Mouse (Mus musculus): ENCODE data around the gene Sema3e. TPM values are rescaled to one million over a fixed set of nuclear protein-coding genes. Genes with fewer than 3 reads are reported as not detected.
A peak's percentile ranks its signal among the peaks of the same experiment; 100 is the strongest.

The Sema3e gene
- total RNA-seq, 4 experiments from 2014 or later = 0.19 to 0.32 (median 0.23) TPM

DNA sequence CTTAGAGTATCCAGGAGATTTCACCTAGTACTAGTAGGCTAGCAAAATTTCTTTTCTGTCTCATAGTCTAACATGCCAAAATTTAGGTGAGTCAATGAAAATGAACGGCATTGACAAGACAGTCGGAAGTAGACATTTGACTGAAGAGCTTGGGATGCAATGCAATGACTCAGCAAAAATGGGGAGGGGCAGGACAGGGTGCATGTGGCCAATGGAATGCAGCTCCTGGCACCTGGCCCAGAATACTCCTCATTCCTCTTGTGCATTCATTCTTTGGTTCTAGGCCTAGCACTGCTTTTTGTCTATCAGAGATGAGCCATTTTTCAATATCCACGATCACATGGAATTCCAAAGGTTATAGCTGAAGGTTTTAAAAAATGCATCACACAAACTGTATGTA lies 48.1 kb downstream of the Sema3e start:
- peak; percentile 17 for DNase-seq (ENCODE audit: low spot score)

DNA sequence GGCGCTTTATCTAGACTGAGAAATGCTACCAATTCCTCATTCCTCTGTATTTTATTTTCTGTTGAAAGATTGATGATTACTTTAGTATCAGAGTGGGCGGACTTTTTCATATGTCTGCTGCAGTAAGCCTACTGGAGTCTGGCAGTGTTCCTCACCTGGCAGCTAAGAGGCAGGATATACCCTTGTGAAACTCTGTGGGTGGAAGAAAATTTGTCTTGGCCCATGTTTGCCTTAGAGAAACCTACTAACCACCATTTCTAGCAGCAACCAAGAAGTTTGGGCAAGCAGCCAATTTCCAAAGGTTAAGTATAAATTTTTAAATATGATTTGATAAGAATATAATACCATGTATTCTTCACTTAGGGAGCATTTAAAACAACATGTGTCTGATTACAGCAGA lies 63.0 kb downstream of the Sema3e start:
- DNase-seq (ENCODE audit: low spot score) = no peak

DNA sequence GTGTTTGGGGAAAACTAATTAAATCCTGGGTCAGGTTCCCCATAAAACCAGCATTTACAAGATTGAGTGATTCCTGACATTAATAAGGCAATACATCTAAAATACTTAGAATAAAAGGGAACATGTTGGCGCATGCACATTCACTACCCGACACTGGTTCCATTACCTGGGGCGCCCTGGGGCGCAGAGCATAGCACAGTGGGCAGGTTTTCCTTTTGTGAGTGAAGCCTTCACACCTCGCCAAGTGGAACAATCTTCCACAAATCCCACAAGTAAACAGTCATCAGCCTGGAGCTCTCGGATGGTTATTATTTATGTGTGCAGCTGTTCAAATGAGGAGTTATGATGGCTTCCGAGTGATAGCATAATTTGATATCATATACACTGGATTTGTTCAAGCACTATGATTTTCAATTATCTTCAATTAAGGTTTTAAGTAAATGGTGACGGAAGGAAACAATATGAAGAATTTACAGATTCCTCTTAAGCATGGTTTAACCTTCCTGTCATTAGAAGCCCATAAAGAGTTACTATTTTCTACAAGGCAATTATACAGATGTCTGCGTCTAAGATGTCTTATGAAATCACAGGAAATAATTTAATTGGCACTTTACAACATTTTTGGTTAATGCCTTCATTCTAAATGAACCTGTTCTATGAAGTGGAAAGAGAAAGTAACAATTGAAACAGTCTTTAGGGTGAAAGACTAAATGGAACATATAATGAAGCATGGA lies 65.0 kb downstream of the Sema3e start:
- DNase-seq (ENCODE audit: low spot score) = no peak

GRCm38 (mm10) chr5:14090609-14090969 lies 65.5 kb downstream of the Sema3e start:
- no peak for DNase-seq (ENCODE audit: low spot score)

DNA sequence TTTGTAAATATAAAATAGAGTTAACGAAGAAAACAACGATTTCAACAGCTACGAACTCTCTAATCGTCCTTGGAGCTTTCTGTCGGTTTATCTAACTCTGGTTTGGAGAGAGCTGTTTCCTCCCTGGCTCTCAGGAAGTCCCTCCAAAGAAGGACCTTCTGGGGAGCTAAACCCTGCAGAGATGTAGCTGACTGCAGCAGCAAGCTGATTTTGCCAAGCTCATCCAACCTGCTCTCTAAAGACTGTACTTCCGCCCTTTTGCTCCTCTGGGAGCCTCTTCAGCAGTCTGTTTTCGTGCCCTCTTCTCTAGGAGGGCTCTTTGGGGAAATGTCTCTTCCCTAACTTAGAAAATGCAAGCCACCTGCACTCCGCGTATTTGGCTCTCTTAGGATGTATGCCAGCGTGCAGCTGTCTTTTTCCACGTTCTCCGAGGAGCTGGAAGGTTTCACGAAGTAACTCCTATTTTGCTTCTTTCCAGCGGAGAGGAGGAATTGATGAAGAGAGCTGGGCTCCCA lies 67.2 kb downstream of the Sema3e start:
- DNase-seq (ENCODE audit: low spot score) = no peak

DNA sequence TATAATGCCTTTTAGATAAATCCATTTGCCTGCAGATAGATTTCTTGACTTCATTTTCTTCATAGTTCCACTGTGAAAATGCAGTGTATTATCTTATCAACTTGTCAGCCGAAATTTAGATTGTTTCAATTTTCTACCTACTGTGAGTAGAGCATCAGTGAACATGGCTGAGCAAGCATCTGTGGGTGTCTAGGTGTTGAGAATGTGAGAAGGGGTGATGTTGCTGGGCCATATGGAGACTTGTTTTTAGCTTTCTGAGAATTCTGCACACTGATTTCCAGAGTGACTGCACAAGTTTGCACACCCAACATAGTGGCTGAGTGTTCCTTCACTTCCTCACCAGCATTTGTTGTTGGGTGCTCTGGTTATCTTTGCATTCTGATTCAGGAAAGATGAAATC lies 71.1 kb downstream of the Sema3e start:
- no peak for DNase-seq (ENCODE audit: low spot score)

GRCm38 (mm10) chr5:14098677-14099076 lies 73.6 kb downstream of the Sema3e start:
- no peak for DNase-seq (ENCODE audit: low spot score)

GRCm38 (mm10) chr5:14107365-14107764 lies 82.3 kb downstream of the Sema3e start:
- no peak for DNase-seq (ENCODE audit: low spot score)

DNA sequence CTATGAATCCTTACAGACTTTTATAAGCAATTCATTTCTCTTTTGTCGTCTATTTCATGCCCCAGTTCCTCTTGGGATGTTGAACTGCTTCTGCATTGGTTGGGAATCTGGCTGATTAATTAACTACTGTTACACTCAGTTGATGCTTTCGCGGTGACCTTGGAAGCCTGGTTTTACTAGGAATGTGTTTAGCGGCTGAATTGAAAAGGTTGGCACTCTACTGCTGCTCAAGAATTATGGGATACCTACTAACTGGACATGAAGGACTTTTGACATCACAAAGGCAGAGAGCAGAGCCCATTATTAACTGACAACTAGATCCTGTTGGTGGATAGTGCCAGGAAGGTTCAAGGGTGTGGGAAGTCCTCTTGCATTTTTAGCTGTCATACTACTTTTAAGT lies 83.9 kb downstream of the Sema3e start:
- DNase-seq (ENCODE audit: low spot score) = no peak

- no peak for DNase-seq (ENCODE audit: low spot score)
These were observed 86.3 kb downstream of the Sema3e start for GRCm38 (mm10) chr5:14111401-14111800.

DNA sequence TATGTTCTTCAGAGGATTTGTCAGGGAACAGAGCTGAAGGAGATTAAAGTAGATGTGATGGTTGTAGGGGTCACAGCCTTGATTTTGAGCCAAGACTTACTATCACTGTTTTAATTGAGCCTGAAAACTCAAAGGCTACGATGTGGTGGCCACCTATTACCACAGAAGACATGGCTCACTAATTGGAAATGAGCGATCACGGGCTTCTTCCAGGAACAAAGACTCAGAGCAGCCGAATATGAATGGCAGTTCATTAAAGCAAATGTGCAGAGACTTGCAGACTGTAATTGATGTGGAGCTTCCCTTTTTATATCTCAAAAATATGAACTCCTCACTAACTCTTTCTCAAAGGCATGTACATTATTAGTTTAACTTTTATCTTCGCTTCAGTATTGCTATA lies 96.8 kb downstream of the Sema3e start:
- DNase-seq (ENCODE audit: low spot score) = no peak

GRCm38 (mm10) chr5:14126591-14126990 lies 101.5 kb downstream of the Sema3e start:
- no peak for DNase-seq (ENCODE audit: low spot score)

GRCm38 (mm10) chr5:14135929-14136328 lies 110.9 kb downstream of the Sema3e start:
- no peak for DNase-seq (ENCODE audit: low spot score)

GRCm38 (mm10) chr5:14138725-14139124 lies 113.6 kb downstream of the Sema3e start:
- no peak for DNase-seq (ENCODE audit: low spot score)

GRCm38 (mm10) chr5:14162579-14162978 lies 137.5 kb downstream of the Sema3e start:
- DNase-seq (ENCODE audit: low spot score) = no peak

DNA sequence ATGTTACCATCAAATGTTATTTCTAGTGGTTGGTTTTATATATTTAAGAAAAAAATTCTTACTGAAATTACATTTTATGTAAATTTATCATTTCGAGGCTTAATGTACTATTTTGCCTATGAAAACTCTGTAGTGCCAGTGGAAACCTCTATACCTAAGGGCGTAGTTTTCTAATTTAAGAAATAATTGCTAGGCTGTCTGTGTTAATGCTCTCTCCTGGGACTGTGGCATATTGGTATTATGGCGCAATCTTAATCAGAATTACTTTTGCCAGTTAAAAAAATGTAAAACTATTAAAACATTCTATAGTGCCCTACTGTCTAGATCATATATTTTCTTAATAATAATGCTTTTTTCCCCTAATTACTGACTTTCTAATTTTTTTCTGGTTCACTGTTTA lies 138.2 kb downstream of the Sema3e start:
- DNase-seq (ENCODE audit: low spot score) = no peak

DNA sequence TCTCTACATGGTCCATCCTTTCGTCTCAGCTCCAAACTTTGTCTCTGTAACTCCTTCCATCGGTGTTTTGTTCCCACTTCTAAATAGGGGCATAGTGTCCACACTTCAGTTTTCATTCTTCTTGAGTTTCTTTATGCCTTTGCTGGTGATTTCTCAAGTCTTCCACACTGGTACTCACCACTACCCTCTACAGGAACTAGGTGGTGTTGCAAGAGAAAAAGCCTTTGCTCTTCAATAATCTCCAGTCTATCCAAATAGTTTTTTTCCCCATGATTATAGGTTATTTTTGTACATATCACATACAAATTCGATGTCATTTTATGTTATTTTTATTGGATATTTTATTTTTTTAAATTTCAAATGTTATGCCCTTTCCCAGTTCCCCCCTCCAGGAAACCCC lies 142.7 kb downstream of the Sema3e start:
- DNase-seq (ENCODE audit: low spot score) = no peak

GRCm38 (mm10) chr5:14173355-14174183 lies 148.5 kb downstream of the Sema3e start:
- DNase-seq (ENCODE audit: low spot score) = no peak

GRCm38 (mm10) chr5:14180571-14180970 lies 155.5 kb downstream of the Sema3e start:
- no peak for DNase-seq (ENCODE audit: low spot score)

- no peak for DNase-seq (ENCODE audit: low spot score)
These were observed 157.1 kb downstream of the Sema3e start for GRCm38 (mm10) chr5:14182156-14182555.

DNA sequence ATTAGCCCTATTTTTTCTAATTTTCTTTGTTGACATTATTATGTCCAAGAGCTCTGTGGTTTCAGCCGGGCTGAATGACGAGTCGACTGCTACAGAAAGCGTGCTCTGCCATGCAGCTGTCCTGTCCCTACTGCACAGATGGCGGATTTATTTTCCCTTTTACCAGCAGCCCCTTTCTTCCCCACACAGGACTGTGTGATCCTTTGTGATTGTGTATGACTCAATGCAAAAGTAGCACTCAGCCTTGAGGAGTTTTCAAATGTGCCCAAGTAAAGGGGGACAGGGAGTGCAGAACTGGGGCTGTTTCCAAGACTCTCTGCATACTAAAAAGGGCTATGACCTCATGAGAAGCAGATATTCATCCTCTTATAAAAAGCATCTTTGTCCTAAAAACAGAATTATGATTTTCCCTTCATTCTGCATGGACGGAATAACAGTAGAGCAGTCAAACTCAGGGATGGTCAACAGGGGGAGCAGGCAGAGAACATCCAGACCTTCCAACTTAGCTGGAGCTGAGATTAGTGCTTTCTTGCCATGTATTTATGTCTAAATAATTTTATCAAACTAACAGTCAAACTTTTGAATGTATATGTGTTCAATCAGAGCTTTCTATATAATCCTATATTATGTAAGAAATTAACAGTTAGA lies 170.2 kb downstream of the Sema3e start:
- DNase-seq (ENCODE audit: low spot score) = no peak

GRCm38 (mm10) chr5:14198344-14199040 lies 173.4 kb downstream of the Sema3e start:
- DNase-seq (ENCODE audit: low spot score) = no peak
